Mouse (Mus musculus): Measurements from ENCODE around the gene Cdc42bpa.
A peak's percentile ranks its signal among the peaks of the same experiment; 100 is the strongest.

The Cdc42bpa gene

GRCm38 (mm10) chr1:180191651-180192220 lies 231.5 kb downstream of the Cdc42bpa start:
- no peak for DNase-seq (ENCODE audit: low read depth, low spot score)

DNA sequence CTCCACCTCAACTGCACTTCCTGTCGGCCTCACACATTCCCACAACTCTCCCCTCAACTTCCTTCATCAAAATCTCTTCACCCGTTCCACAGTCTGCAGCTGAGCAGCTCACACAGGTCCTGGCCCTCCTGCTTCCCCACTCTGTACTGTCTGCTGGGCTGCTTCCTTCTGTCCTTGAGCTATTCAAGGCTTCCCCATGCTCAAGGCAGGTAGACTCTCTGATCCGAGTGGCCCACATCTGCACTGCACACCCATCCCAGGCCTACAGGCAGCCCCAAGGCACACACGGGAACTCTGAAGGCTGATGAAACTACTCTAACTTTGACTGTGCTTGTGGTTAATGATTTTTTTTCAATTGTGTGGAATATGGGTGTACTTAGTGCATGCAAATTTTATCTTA lies 232.6 kb downstream of the Cdc42bpa start:
- DNase-seq (ENCODE audit: low read depth, low spot score) = no peak

- no peak for DNase-seq (ENCODE audit: low read depth, low spot score)
These were observed 233.2 kb downstream of the Cdc42bpa start for GRCm38 (mm10) chr1:180193391-180193935.

DNA sequence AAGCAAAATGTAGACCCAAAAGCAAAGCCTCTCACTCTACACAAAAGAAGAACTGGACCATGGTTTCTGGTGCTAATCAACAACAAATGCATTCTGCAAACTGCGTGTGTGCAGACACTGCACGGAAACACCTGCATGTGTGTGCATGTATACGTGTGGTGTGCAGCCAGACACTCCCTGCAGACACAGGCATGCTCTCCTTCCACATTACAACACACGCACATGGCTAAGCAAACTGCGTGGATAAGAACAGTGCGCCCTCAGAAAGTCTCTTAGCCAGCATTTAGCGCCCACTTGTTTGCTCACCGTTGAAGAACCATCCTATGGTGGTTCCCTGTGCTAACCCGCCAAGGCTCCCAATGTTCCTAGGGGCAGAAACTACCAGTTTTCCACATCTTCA lies 233.8 kb downstream of the Cdc42bpa start:
- no peak for DNase-seq (ENCODE audit: low read depth, low spot score)

GRCm38 (mm10) chr1:180194781-180195471 lies 234.7 kb downstream of the Cdc42bpa start:
- DNase-seq (ENCODE audit: low read depth, low spot score) = no peak

GRCm38 (mm10) chr1:180195703-180196381 lies 235.6 kb downstream of the Cdc42bpa start:
- peak; percentile 96 for DNase-seq (ENCODE audit: low read depth, low spot score)

- DNase-seq (ENCODE audit: low read depth, low spot score) = no peak
These were observed 236.2 kb downstream of the Cdc42bpa start for GRCm38 (mm10) chr1:180196508-180196907.

DNA sequence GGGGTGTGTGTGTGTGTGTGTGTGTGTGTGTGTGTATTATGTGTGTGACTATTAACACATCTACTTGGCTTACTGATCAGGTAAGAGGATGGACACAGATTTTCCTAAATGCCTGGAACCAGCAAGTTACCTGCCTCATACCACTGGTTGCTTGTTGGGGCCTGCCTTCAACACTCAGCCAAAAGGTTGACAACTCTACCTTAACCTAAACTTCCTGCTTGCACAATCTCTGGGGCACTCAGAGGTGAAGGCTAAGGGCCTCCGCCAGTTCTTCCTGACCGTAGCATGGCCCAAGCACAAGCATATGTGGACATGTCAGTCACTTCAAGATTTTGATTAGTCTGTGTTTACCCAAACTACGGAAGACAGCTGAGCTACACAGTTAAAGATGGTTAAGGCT lies 237.7 kb downstream of the Cdc42bpa start:
- DNase-seq (ENCODE audit: low read depth, low spot score) = no peak

GRCm38 (mm10) chr1:180198959-180199714 lies 238.9 kb downstream of the Cdc42bpa start, which contains the start of gene Coq8a:
Gene Coq8a, minus strand, starts transcription at chr1:180199602.
- no peak for DNase-seq (ENCODE audit: low read depth, low spot score)

- no peak for DNase-seq (ENCODE audit: low read depth, low spot score)
These were observed 239.4 kb downstream of the Cdc42bpa start for GRCm38 (mm10) chr1:180199715-180200050.

DNA sequence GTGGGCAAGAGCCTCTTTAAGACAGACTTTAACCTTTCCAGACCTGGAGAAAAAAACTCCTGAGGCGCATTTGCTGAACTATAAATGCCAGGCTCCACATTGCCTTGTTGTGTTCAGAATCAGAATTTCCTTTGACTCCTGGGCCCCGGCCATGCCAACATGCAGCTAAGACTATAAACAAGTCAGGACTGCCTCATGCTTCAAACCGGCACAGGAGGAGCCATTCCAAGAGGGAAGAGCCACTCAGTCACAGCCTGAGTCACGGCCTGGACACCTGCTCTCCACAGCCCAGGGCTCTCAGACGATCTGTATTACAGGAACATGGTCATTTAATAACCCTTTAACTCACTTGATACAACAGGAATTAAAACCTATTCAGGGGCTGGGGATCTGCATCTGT lies 240.4 kb downstream of the Cdc42bpa start:
- no peak for DNase-seq (ENCODE audit: low read depth, low spot score)

DNA sequence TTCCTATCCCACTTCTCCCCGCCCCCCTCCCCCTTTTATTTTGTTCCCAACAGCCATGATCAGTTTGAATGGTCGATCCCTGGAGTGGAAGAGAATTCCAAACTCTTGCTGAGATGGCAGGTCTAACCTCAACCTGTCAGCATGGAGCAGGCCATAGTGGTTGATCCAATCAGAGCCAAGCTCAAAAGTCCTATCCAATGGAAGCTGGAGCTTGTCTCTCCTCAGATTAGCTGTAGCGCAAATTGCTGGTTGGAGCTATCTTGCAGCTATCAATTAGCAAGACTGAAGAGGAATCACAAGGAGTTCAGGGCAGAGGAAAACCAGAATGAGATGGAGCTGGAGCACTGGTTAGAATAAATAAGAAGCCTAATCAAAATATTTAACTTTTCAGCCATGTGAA lies 248.1 kb downstream of the Cdc42bpa start:
- no peak for DNase-seq (ENCODE audit: low read depth, low spot score)

GRCm38 (mm10) chr1:180210031-180210432 lies 249.8 kb downstream of the Cdc42bpa start:
- no peak for DNase-seq (ENCODE audit: low read depth, low spot score)

DNA sequence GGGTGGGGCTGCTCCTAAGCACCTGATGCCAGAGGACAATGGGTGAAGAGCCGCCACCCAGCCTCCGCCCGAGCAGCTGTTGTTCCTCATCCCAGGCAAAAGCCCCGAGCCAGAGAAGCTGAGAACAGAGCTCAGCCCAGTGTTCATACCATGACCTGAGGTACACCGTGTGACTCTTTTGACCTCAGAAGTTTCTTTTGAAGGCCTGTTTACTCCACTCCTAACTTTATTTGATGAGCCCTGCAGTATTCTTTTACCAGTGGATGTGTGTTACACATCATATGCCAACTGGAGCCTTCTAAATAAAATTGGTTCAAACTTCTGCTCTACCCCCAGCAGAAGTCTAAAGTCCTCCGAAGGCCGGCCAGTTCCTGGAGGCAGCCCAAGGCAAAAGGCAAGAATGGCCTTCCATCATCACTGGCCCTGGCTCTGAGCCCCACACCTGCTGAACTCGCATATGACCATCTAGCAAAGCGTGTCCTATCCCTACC lies 250.6 kb downstream of the Cdc42bpa start:
- DNase-seq (ENCODE audit: low read depth, low spot score) = no peak

DNA sequence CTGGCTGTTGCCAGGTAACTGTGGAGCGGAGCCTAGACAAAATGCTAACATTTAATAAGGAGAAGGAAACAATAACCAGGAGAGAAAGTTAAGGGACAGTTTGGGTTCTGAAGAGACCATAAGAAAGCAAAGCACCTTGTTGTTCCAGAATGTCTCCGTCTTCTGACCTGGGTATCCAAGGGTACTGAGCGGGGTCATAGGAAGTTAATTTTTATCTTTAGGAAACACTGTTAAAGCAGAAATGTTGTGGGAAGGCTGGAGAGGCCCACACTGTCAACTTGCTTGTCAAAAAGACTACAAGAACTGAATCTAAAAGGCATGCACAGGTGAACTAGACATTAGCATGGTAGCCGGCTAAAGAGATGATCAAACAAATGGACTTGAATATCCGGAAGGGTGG lies 252.6 kb downstream of the Cdc42bpa start:
- no peak for DNase-seq (ENCODE audit: low read depth, low spot score)

- peak; percentile 64 for DNase-seq (ENCODE audit: low read depth, low spot score)
These were observed 254.8 kb downstream of the Cdc42bpa start for GRCm38 (mm10) chr1:180215044-180215443.
